Mouse (Mus musculus): Measurements from ENCODE around the gene Vti1a. TPM values are rescaled to one million over a fixed set of nuclear protein-coding genes. Genes with fewer than 3 reads are reported as not detected.

Gene Vti1a
- polyA plus RNA-seq, 1 experiment: 6.8 TPM

- Histone ChIP-seq H3K4me1 (peaks cover 77% of the 10 kb centered on the region), H3K4me3 (replicated peaks) (no peak overlapping the region), H3K36me3 (replicated peaks; ENCODE audit: low read length) (peaks cover 84% of the 10 kb centered on the region), H3K27me3 (replicated peaks) (no peaks in the 10 kb centered on the region), H3K9me3 (no peaks in the 10 kb centered on the region)
- TF ChIP-seq FLI1 (IDR thresholded peaks at IDR 0.05; ENCODE audit: low read length) (no peak), GATA1 (IDR thresholded peaks at IDR 0.05; ENCODE audit: borderline replicate concordance, low read length) (no peak)
Measured at GRCm38 (mm10) chr19:55300525-55300924, 15.6 kb upstream of the Vti1a start.

GRCm38 (mm10) chr19:55305024-55305423 is 11.1 kb upstream of the Vti1a start:
- TF ChIP-seq GATA1 (IDR thresholded peaks at IDR 0.05; ENCODE audit: borderline replicate concordance, low read length): no peak
- TF ChIP-seq FLI1 (IDR thresholded peaks at IDR 0.05; ENCODE audit: low read length): no peak
- no peaks in the 10 kb centered on the region for H3K27me3 ChIP-seq (replicated peaks)
- H3K4me1 ChIP-seq: peaks cover 40% of the 10 kb centered on the region
- peaks cover 91% of the 10 kb centered on the region for H3K36me3 ChIP-seq (replicated peaks; ENCODE audit: low read length)
- H3K4me3 ChIP-seq (replicated peaks): no peak overlapping the region
- H3K9me3 ChIP-seq: no peaks in the 10 kb centered on the region

GRCm38 (mm10) chr19:55311874-55312273 is 4.2 kb upstream of the Vti1a start:
- H3K9me3 ChIP-seq: no peaks in the 10 kb centered on the region
- H3K4me3 ChIP-seq (replicated peaks): no peak overlapping the region
- peaks cover 31% of the 10 kb centered on the region for H3K4me1 ChIP-seq
- no peaks in the 10 kb centered on the region for H3K27me3 ChIP-seq (replicated peaks)
- TF ChIP-seq FLI1 (IDR thresholded peaks at IDR 0.05; ENCODE audit: low read length) (no peak), GATA1 (IDR thresholded peaks at IDR 0.05; ENCODE audit: borderline replicate concordance, low read length) (no peak)
- peaks cover 70% of the 10 kb centered on the region for H3K36me3 ChIP-seq (replicated peaks; ENCODE audit: low read length)

- no peak for TF ChIP-seq FLI1 (IDR thresholded peaks at IDR 0.05; ENCODE audit: low read length)
- no peaks in the 10 kb centered on the region for H3K9me3 ChIP-seq
- H3K36me3 ChIP-seq (replicated peaks; ENCODE audit: low read length): peaks cover 53% of the 10 kb centered on the region
- no peak overlapping the region for H3K4me3 ChIP-seq (replicated peaks)
- H3K27me3 ChIP-seq (replicated peaks): no peaks in the 10 kb centered on the region
- peaks cover 41% of the 10 kb centered on the region for H3K4me1 ChIP-seq
Measured at GRCm38 (mm10) chr19:55313649-55314048, 2.4 kb upstream of the Vti1a start.

GRCm38 (mm10) chr19:55315452-55316108 is 515 bp upstream of the Vti1a start, which contains the start of gene Zdhhc6:
TSS of gene Zdhhc6 (minus strand) at chr19:55316032.
- Histone ChIP-seq H3K4me1 (peaks cover 49% of the 10 kb centered on the region), H3K36me3 (replicated peaks; ENCODE audit: low read length) (peaks cover 34% of the 10 kb centered on the region), H3K27me3 (replicated peaks) (no peaks in the 10 kb centered on the region), H3K4me3 (replicated peaks) (peak within 1 kb of the TSS; percentile 99), H3K9me3 (no peaks in the 10 kb centered on the region)
- TF ChIP-seq FLI1 (IDR thresholded peaks at IDR 0.05; ENCODE audit: low read length) (peak; percentile 63; the same call in 1 of the 2 replicates), GATA1 (IDR thresholded peaks at IDR 0.05; ENCODE audit: borderline replicate concordance, low read length) (no peak)

GRCm38 (mm10) chr19:55316901-55317300 is 806 bp downstream of the Vti1a start:
- Histone ChIP-seq H3K27me3 (replicated peaks) (no peaks in the 10 kb centered on the region), H3K4me3 (replicated peaks) (peak overlapping the region; percentile 99), H3K4me1 (peaks cover 49% of the 10 kb centered on the region), H3K36me3 (replicated peaks; ENCODE audit: low read length) (peaks cover 26% of the 10 kb centered on the region), H3K9me3 (no peaks in the 10 kb centered on the region)
- TF ChIP-seq FLI1 (IDR thresholded peaks at IDR 0.05; ENCODE audit: low read length): no peak
- TF ChIP-seq GATA1 (IDR thresholded peaks at IDR 0.05; ENCODE audit: borderline replicate concordance, low read length): no peak

GRCm38 (mm10) chr19:55319036-55319435 is 2.9 kb downstream of the Vti1a start:
- H3K4me1 ChIP-seq: peaks cover 35% of the 10 kb centered on the region
- H3K9me3 ChIP-seq: no peaks in the 10 kb centered on the region
- no peak overlapping the region for H3K4me3 ChIP-seq (replicated peaks)
- TF ChIP-seq GATA1 (IDR thresholded peaks at IDR 0.05; ENCODE audit: borderline replicate concordance, low read length) (no peak), FLI1 (IDR thresholded peaks at IDR 0.05; ENCODE audit: low read length) (no peak)
- no peaks in the 10 kb centered on the region for H3K27me3 ChIP-seq (replicated peaks)
- H3K36me3 ChIP-seq (replicated peaks; ENCODE audit: low read length): peaks cover 27% of the 10 kb centered on the region

GRCm38 (mm10) chr19:55319521-55319920 is 3.4 kb downstream of the Vti1a start:
- Histone ChIP-seq H3K36me3 (replicated peaks; ENCODE audit: low read length) (peaks cover 32% of the 10 kb centered on the region), H3K27me3 (replicated peaks) (no peaks in the 10 kb centered on the region)

GRCm38 (mm10) chr19:55322604-55323003 is 6.5 kb downstream of the Vti1a start:
- Histone ChIP-seq H3K4me1 (peaks cover 13% of the 10 kb centered on the region), H3K36me3 (replicated peaks; ENCODE audit: low read length) (peaks cover 61% of the 10 kb centered on the region), H3K4me3 (replicated peaks) (no peak overlapping the region), H3K9me3 (no peaks in the 10 kb centered on the region), H3K27me3 (replicated peaks) (no peaks in the 10 kb centered on the region)
- no peak for TF ChIP-seq FLI1 (IDR thresholded peaks at IDR 0.05; ENCODE audit: low read length)
- no peak for TF ChIP-seq GATA1 (IDR thresholded peaks at IDR 0.05; ENCODE audit: borderline replicate concordance, low read length)

More at GRCm38 (mm10) chr19:55319521-55319920, 3.4 kb downstream of the Vti1a start:
- no peak overlapping the region for H3K4me3 ChIP-seq (replicated peaks)
- H3K9me3 ChIP-seq: no peaks in the 10 kb centered on the region
- TF ChIP-seq FLI1 (IDR thresholded peaks at IDR 0.05; ENCODE audit: low read length) (no peak), GATA1 (IDR thresholded peaks at IDR 0.05; ENCODE audit: borderline replicate concordance, low read length) (no peak)
- peaks cover 30% of the 10 kb centered on the region for H3K4me1 ChIP-seq

- Histone ChIP-seq H3K27me3 (replicated peaks) (no peaks in the 10 kb centered on the region), H3K4me1 (0 out of 2 replicates have a peak, but pooled peaks cover 4% of the 10 kb centered on the region), H3K9me3 (no peaks in the 10 kb centered on the region), H3K4me3 (replicated peaks) (no peak overlapping the region), H3K36me3 (replicated peaks; ENCODE audit: low read length) (peaks cover 97% of the 10 kb centered on the region)
- TF ChIP-seq FLI1 (IDR thresholded peaks at IDR 0.05; ENCODE audit: low read length) (no peak), GATA1 (IDR thresholded peaks at IDR 0.05; ENCODE audit: borderline replicate concordance, low read length) (no peak)
Measured at GRCm38 (mm10) chr19:55327510-55327909, 11.4 kb downstream of the Vti1a start.
